Mouse (Mus musculus) lung, adult 2 months (tissue): ENCODE results near the gene Glt1d1. TPM values are rescaled to one million over a fixed set of nuclear protein-coding genes. Genes with fewer than 3 reads are reported as not detected.

Experiments
- DNase-seq: peaks from one replicate; pipeline ENCODE4 v3.0.0; 2022
- H3K4me1 ChIP-seq: fragments of 200-500 bp; 2 replicates; pipeline ENCODE4 v1.6.1; 2011; ENCODE audit warnings: low read length; ENCODE audit not compliant: control insufficient read depth, insufficient read depth
- H3K4me3 ChIP-seq: fragments of 200-500 bp; replicated peaks from 2 replicates; pipeline ENCODE3; 2011; ENCODE audit warnings: low read depth, mild to moderate bottlenecking, control low read depth, low read length; ENCODE audit errors: extremely low read depth
- CTCF ChIP-seq: fragments of 200-500 bp; IDR thresholded peaks from 2 replicates; pipeline ENCODE4 v1.5.1; 2011; ENCODE audit warnings: mild to moderate bottlenecking, low read length, control low read depth; ENCODE audit not compliant: insufficient read depth
- POLR2A ChIP-seq: fragments of 200-500 bp; IDR thresholded peaks from 2 replicates; pipeline ENCODE4 v1.6.1; 2011; ENCODE audit warnings: low read depth, mild to moderate bottlenecking, control low read depth, low read length, borderline replicate concordance; ENCODE audit errors: extremely low read depth
- WGBS: fragments of 180-500 bp; shearing (Covaris S2); methylation state at CpG from one replicate; pipeline ENCODE4 v1.1.7; 2018; 5-methylcytosine and 5-hydroxymethylcytosine counted together
- polyA plus RNA-seq: library from polyadenylated mRNA; depleted of rRNA; stranded (reverse); fragments of >200 nt; gene quantifications from 2 replicates; pipeline ENCODE4 v1.2.3, GENCODE M21; 2012

Gene Glt1d1
- polyA plus RNA-seq, 1 experiment: 0.72 TPM

DNA sequence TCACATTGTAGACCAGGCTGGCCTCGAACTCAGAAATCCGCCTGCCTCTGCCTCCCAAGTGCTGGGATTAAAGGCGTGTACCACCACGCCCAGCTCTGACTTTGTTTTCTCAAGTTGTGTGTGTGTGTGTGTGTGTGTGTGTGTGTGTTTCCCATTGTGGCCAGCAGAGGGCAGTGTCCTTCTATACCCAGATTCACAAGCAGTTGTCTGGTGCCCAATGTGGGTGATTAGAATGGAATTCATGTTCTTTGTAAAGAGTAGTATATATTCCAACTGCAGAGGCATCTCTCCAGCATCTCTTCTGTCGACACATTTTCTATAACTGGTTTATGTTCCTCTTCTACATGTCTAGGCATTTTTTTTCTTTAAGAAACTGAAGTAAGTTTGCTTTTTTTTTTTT lies 46.4 kb downstream of the Glt1d1 start:
- H3K4me3 ChIP-seq: no peak overlapping the region
- no peak for DNase-seq
- WGBS: 96% methylated on average over 5 of the region's 5 CpGs
- H3K4me1 ChIP-seq: no peaks in the 10 kb centered on the region
- TF ChIP-seq CTCF: 0 out of 2 replicates have a peak, but pooled peaks have one; percentile 1
- no peak for TF ChIP-seq POLR2A

DNA sequence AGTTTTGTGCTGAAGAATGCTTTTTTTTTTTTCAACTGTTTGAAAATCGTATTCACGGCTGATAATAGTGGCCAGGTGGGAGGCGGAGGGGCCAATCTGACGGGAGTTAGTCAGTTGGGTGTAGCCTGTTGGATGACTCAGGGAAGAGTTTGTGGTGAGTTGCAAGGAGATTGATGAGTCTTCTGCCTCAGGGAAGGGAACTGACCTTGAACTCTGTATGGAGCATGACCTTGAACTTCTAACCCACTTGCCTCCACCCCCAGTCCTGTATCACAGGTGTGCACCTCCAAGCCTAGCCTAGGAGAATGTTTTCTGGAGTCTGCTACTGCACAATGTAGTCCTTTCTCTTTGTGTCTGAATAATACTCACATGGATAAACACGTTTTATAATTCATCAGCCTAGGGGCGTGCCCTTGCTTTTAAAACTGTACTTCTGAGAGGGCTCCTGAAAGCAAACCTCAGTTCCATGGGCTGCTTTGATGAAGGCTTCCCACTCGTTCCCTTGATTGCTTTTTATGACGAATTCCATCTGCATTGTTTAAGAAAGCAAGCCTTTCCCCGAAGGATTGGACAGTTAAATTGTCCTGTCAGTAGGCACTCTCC lies 56.6 kb downstream of the Glt1d1 start:
- H3K4me3 ChIP-seq: no peak overlapping the region
- TF ChIP-seq POLR2A: no peak
- no peak for TF ChIP-seq CTCF
- WGBS: 62% methylated on average over 9 of the region's 9 CpGs
- no peaks in the 10 kb centered on the region for H3K4me1 ChIP-seq
- no peak for DNase-seq

DNA sequence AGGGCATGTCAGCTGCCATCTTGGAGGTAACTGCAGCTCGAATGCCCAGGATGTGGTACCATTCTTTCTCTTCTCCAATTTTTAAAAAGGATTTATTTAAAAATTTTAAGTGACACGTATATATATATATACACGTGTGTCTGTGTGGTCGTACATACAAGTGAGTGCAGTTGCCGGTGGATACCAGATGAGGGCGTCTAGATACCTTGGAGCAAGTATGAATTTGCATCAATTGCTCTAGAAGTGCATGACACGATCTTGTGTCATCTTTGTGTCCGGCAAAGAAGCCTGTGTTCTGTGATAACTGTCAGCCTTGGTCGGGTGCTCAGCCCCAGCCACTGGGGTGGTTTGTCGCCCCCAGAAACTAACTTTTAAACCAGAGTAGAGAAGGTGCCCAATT lies 59.0 kb downstream of the Glt1d1 start:
- Histone ChIP-seq H3K4me3 (no peak overlapping the region), H3K4me1 (no peaks in the 10 kb centered on the region)
- DNase-seq: no peak
- TF ChIP-seq CTCF: no peak
- no peak for TF ChIP-seq POLR2A
- 81% methylated on average over 10 of the region's 10 CpGs for WGBS

DNA sequence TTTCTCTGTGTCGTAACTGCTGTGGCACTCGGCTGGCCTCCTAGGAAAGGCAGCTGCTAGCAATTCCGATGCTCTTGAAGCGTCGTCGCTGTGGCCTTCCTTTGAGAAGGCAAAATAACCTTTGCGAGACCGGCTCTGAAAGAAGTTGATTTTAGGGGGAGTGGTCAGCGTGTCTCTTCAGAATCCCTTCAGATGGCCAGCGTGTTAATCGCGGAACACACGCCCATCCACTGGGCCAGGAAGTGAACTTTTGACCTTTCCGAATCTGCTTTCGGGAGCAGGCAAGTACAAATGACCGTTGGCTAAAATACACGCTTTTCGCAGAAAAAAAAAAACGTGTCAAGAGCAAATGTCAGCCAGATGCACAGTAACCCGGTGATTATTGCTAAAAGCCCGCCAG lies 59.5 kb downstream of the Glt1d1 start:
- Histone ChIP-seq H3K4me1 (no peaks in the 10 kb centered on the region), H3K4me3 (no peak overlapping the region)
- no peak for DNase-seq
- 37% methylated on average over 21 of the region's 21 CpGs for WGBS
- TF ChIP-seq POLR2A: no peak
- TF ChIP-seq CTCF: no peak

DNA sequence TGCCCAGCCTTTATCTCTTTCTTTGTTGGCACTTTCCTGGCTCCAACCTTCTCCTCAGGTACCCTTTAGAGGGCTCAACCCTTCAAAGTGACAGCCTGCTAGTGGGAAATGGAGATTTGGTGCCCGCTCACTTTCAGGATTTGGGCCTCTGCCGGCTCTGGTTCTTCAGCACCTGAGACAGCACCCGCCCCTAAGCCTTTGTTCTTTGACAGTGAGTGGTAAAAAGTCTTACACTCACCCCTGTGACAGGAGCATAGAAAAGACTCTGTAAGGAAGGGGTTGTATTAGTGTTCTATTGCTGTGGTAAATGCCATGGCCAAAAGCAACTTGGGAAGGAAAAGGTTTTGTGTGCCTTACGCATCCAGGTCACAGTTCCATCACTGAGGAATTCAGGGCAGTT lies 63.8 kb downstream of the Glt1d1 start:
- no peaks in the 10 kb centered on the region for H3K4me1 ChIP-seq
- DNase-seq: no peak
- WGBS: 66% methylated on average over 4 of the region's 4 CpGs
- no peak overlapping the region for H3K4me3 ChIP-seq
- TF ChIP-seq POLR2A: no peak
- no peak for TF ChIP-seq CTCF

DNA sequence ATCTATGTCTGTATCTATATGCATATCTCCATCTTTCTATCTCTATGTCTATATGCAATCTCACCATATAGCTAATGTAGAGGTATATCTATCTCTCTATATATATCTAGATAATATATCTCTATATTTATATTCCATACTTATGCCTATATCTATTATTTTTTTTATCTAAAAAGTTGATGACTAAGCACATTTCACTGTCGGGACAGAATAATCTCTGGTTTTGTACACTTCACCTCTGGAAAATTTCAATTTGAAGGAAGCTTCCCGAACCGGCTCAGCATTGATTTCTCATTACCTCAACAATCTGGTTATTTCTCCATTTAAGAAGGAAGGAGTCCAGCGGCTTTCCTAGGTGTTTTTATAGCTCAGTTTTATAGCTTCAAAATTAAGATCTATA lies 64.5 kb downstream of the Glt1d1 start:
- no peak for DNase-seq
- 89% methylated on average over 4 of the region's 4 CpGs for WGBS
- Histone ChIP-seq H3K4me1 (no peaks in the 10 kb centered on the region), H3K4me3 (no peak overlapping the region)
- no peak for TF ChIP-seq CTCF

DNA sequence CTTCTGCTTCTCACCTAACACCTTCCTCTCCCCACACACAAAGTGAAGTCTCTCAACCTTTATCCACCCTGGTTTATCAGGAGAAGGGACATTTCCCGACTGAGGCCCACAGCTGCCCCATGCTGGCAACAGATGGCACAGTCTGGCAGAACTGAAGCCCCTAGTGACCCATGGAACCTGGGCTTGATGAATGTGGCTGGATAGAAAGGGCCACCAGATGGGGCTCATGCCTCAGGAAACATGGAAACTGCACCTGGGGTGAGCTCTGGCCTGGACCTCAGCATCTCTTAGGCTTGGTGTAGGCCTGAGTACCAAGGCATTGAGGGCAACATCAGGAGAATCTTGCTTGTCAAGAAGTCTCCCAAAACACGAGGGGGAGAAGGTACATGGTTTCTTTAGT lies 66.5 kb downstream of the Glt1d1 start:
- no peak for DNase-seq
- Histone ChIP-seq H3K4me3 (no peak overlapping the region), H3K4me1 (no peaks in the 10 kb centered on the region)
- WGBS: 47% methylated on average over 2 of the region's 2 CpGs
- TF ChIP-seq CTCF (no peak), POLR2A (no peak)

DNA sequence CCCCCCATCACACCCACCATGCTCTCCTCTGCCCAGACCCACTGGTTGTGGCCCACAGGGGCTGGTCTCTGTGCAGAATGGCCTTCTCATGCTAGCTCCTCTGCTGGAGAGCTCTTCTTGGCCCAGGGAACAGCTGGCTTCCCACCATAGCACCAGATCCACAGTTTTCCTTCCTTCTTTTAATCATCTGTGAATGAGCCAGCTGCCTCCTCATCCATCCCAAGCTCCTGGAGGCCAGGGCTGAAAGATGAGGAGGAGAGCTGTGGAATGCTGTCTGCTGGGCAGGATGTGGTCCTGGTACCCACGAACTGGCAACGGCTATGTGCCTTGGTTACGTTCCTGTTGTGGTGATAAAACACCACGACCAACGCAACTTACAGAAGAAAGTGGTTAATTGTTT lies 67.6 kb downstream of the Glt1d1 start:
- TF ChIP-seq CTCF (no peak), POLR2A (no peak)
- WGBS: 81% methylated on average over 5 of the region's 5 CpGs
- DNase-seq: no peak
- no peak overlapping the region for H3K4me3 ChIP-seq
- no peaks in the 10 kb centered on the region for H3K4me1 ChIP-seq

DNA sequence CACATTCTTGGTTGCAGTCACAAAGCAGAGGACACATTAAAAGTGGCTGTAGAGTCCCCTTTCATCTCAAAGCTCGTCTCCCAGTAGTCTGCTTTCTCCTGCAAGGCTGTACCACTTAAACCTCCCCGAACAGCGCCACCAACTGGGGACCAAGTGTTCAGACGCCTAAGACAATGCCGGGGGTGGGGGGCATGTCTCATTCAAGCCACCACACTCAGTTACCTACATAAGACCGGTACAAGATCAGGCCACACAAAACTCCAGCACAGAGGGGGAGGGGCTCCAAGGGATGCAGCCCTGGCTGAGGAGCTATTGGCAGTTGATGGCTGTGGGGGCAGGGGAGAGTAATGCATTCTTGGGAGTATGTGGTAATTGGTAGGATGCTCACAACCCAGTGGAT lies 68.1 kb downstream of the Glt1d1 start:
- DNase-seq: no peak
- no peak overlapping the region for H3K4me3 ChIP-seq
- WGBS: 68% methylated on average over 6 of the region's 6 CpGs
- no peak for TF ChIP-seq CTCF
- no peak for TF ChIP-seq POLR2A
- no peaks in the 10 kb centered on the region for H3K4me1 ChIP-seq

DNA sequence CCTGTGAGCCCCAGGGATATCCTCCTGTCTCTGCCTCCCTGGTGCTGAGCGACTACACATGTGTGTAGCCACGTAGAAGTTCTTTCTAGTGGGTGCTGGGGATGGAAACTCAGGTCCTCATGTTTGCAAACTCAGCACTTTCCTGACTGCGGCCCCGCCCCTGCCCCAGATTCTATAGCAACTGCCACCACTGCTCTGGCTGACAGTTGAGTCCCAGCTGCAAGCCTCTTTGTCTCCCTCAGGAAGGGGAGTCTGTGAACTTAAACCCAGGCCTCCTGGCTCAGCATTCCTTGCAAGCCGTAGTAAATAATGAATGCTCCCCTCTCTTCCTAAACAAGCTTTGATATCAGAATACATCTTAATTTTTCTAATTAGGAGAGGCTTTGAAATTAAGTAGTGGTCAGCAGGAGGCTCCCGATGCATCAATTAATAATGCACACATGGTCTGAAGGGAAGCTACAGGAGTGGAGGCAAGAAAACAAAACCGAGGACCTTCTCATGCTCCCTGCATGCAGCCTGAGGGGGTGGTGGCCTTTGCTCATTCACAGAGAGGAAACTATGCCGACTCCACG lies 71.6 kb downstream of the Glt1d1 start:
- DNase-seq: no peak
- Histone ChIP-seq H3K4me3 (no peak overlapping the region), H3K4me1 (no peaks in the 10 kb centered on the region)
- TF ChIP-seq CTCF: no peak
- WGBS: 72% methylated on average over 9 of the region's 9 CpGs

DNA sequence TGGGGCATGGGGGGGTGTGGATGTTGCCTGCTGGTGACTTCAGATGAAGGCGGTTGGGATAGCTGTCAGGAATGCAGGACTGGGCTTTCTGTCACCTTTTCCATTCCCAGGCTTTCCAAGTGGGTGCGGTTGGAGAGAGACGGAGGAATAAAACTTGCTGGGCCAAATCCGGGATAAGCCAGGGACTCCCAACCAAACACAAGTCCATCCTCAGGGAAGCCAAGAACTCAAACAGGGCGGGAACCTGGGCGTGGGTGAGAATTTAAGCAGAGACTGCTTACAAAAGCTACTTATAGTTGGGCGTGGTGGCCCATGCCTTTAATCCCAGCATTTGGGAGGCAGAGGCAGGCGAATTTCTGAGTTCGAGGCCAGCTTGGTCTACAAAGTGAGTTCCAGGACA lies 73.2 kb downstream of the Glt1d1 start:
- no peaks in the 10 kb centered on the region for H3K4me1 ChIP-seq
- no peak overlapping the region for H3K4me3 ChIP-seq
- WGBS: 84% methylated on average over 9 of the region's 9 CpGs
- DNase-seq: no peak
- TF ChIP-seq POLR2A (no peak), CTCF (no peak)

DNA sequence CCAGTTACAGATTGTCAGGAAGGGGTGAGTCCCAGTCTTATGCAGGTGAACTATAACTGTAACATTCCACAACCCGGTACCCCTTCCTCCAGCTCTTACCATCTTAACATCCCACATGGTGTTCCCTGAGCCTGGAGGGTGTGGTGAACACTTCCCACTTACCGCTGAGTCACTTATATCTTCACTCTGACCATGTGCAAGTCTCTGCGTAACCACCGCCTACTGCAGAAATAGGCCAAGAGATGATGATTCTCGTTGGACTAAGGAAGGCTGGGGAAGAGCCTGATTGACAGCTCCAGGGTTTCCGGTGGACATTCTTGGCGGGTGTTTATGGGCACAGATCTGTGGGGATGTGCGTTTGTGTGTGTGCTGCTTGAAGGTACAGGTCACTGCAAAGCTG lies 73.9 kb downstream of the Glt1d1 start:
- no peak for TF ChIP-seq POLR2A
- no peak overlapping the region for H3K4me3 ChIP-seq
- WGBS: 87% methylated on average over 8 of the region's 8 CpGs
- no peaks in the 10 kb centered on the region for H3K4me1 ChIP-seq
- DNase-seq: no peak
